Mouse (Mus musculus): ENCODE results near the gene Gsta2.
"Not testable (repeated sequence)": the region's sequence is repeated elsewhere in the genome, so short reads cannot be mapped to it uniquely, and the experiment has no call there.

DNA sequence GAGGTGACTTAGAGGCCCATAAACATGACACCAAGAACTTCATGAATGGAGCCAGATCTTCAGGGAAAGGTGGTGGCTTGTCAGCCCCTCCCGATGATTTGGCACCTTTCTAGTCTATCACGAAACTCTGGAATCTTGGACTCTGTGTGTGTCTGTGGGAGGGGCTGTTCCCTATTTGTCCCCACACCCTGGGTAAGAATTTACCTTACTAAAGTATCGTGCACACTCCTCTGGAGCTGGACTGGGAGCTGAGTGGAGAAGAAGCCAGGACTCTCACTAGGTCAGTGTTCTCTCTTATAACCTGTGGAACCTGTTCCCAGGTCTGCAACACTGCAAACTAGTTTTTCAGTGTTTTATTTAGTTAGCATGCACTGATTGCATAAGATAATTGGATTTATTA lies 65.9 kb downstream of the Gsta2 start, which contains the start of gene Gm10639:
- not testable (repeated sequence) for TF ChIP-seq CTCF, EP300 (IDR thresholded peaks at IDR 0.05; ENCODE audit: low read depth)

All from liver, postnatal 0 days (tissue).